Mouse (Mus musculus): ENCODE results near the gene Bud23.
"Not testable (repeated sequence)": the region's sequence is repeated elsewhere in the genome, so short reads cannot be mapped to it uniquely, and the experiment has no call there.

Bud23 gene

GRCm38 (mm10) chr5:135064909-135065446 lies at the start of gene Bud23:
TSS of gene Bud23 (minus strand) at chr5:135064959.
- in situ Hi-C loops (cut with MseI, MboI) = not testable (repeated sequence)

GRCm38 (mm10) chr5:135113782-135114181 lies 49.0 kb upstream of the Bud23 start:
- in situ Hi-C loops (cut with MseI, MboI) = no loop called here

GRCm38 (mm10) chr5:135109976-135110375 lies 45.2 kb upstream of the Bud23 start:
- in situ Hi-C loops (cut with MseI, MboI) = loop anchor here in 1 of 2 experiments (10.0 kb wide), 1 partner anchor 95 kb away; no protein-coding TSS in a partner anchor

GRCm38 (mm10) chr5:135109426-135109825 lies 44.7 kb upstream of the Bud23 start:
- in situ Hi-C loops (cut with MseI, MboI) = loop anchor here in 1 of 2 experiments (10.0 kb wide), 1 partner anchor 95 kb away; no protein-coding TSS in a partner anchor

GRCm38 (mm10) chr5:135109017-135109416 lies 44.3 kb upstream of the Bud23 start:
- in situ Hi-C loops (cut with MseI, MboI) = loop anchor here in 1 of 2 experiments (10.0 kb wide), 1 partner anchor 94 kb away; no protein-coding TSS in a partner anchor

GRCm38 (mm10) chr5:135107521-135108501 lies 43.1 kb upstream of the Bud23 start:
- in situ Hi-C loops (cut with MseI, MboI) = loop anchor here in 1 of 2 experiments (10.0 kb wide), 1 partner anchor 93 kb away; no protein-coding TSS in a partner anchor

GRCm38 (mm10) chr5:135106758-135107256 lies 42.0 kb upstream of the Bud23 start:
- in situ Hi-C loops (cut with MseI, MboI) = loop anchor here in 1 of 2 experiments (10.0 kb wide), 1 partner anchor 92 kb away; no protein-coding TSS in a partner anchor

GRCm38 (mm10) chr5:135103999-135104660 lies 39.4 kb upstream of the Bud23 start:
- in situ Hi-C loops (cut with MseI, MboI) = loop anchor here in 1 of 2 experiments (10.0 kb wide), 1 partner anchor 89 kb away; no protein-coding TSS in a partner anchor

GRCm38 (mm10) chr5:135100981-135101380 lies 36.2 kb upstream of the Bud23 start:
- in situ Hi-C loops (cut with MseI, MboI) = loop anchor here in 1 of 2 experiments (10.0 kb wide), 1 partner anchor 86 kb away; no protein-coding TSS in a partner anchor

GRCm38 (mm10) chr5:135089653-135090052 lies 24.9 kb upstream of the Bud23 start, which contains the start of gene Mlxipl:
TSS of gene Mlxipl (plus strand) at chr5:135089890.
- in situ Hi-C loops (cut with MseI, MboI) = no loop called here

GRCm38 (mm10) chr5:135086871-135087270 lies 22.1 kb upstream of the Bud23 start:
- in situ Hi-C loops (cut with MseI, MboI) = no loop called here

GRCm38 (mm10) chr5:135080539-135080938 lies 15.8 kb upstream of the Bud23 start:
- in situ Hi-C loops (cut with MseI, MboI) = no loop called here

- in situ Hi-C loops (cut with MseI, MboI) = no loop called here
These were observed 14.8 kb upstream of the Bud23 start for GRCm38 (mm10) chr5:135079578-135079977.

- in situ Hi-C loops (cut with MseI, MboI) = no loop called here
These were observed 13.7 kb upstream of the Bud23 start for GRCm38 (mm10) chr5:135078482-135078810.

- in situ Hi-C loops (cut with MseI, MboI) = no loop called here
These were observed 13.1 kb upstream of the Bud23 start, which contains the start of gene Vps37d for GRCm38 (mm10) chr5:135077564-135078481. TSS of gene Vps37d (minus strand) at chr5:135078266.

GRCm38 (mm10) chr5:135076931-135077505 lies 12.3 kb upstream of the Bud23 start:
- in situ Hi-C loops (cut with MseI, MboI) = no loop called here

GRCm38 (mm10) chr5:135076368-135076767 lies 11.6 kb upstream of the Bud23 start:
- in situ Hi-C loops (cut with MseI, MboI) = no loop called here

GRCm38 (mm10) chr5:135075655-135076054 lies 10.9 kb upstream of the Bud23 start:
- in situ Hi-C loops (cut with MseI, MboI) = no loop called here

GRCm38 (mm10) chr5:135073349-135074150 lies 8.8 kb upstream of the Bud23 start:
- in situ Hi-C loops (cut with MseI, MboI) = no loop called here

Data from mouse trophoblast stem cell (cell line).